Mouse (Mus musculus) intestine, postnatal 0 days (tissue): ENCODE data around the gene Sbk2. TPM values are rescaled to one million over a fixed set of nuclear protein-coding genes. Genes with fewer than 3 reads are reported as not detected.
A peak's percentile ranks its signal among the peaks of the same experiment; 100 is the strongest.

Experiments used
- ATAC-seq: fragments of 200-750 bp; cut with Nextera tagmentation; 2 replicates; pipeline ENCODE4 v1.8.0; 2017; ENCODE audit warnings: mild to moderate bottlenecking, moderate TSS enrichment, moderate library complexity
- H3K27ac ChIP-seq: fragments of 300-500 bp; sonication (generic); 2 replicates; pipeline ENCODE4 v1.5.1; 2014; ENCODE audit warnings: mild to moderate bottlenecking, low read depth, low read length, moderate library complexity
- H3K27me3 ChIP-seq: fragments of 300-500 bp; sonication (generic); replicated peaks from 2 replicates; pipeline ENCODE4 v1.6.1; 2014; ENCODE audit warnings: low read length, mixed read lengths; ENCODE audit not compliant: control insufficient read depth, insufficient read depth
- H3K36me3 ChIP-seq: fragments of 300-500 bp; sonication (generic); 2 replicates; pipeline ENCODE4 v1.6.1; 2014; ENCODE audit warnings: mild to moderate bottlenecking, moderate library complexity; ENCODE audit not compliant: control insufficient read depth, insufficient read depth
- H3K4me1 ChIP-seq: fragments of 300-500 bp; sonication (generic); replicated peaks from 2 replicates; pipeline ENCODE4 v1.6.1; 2014; ENCODE audit warnings: antibody characterized with exemption, low read length, mixed read lengths; ENCODE audit not compliant: control insufficient read depth, insufficient read depth
- H3K4me2 ChIP-seq: fragments of 300-500 bp; sonication (generic); replicated peaks from 2 replicates; pipeline ENCODE4 v1.6.1; 2014; ENCODE audit warnings: low read depth, mild to moderate bottlenecking, moderate library complexity
- H3K4me3 ChIP-seq: fragments of 300-500 bp; sonication (generic); 2 replicates; pipeline ENCODE4 v1.5.1; 2014; ENCODE audit warnings: low read depth, low read length
- H3K9ac ChIP-seq: fragments of 300-500 bp; sonication (generic); 2 replicates; pipeline ENCODE4 v1.6.1; 2014; ENCODE audit warnings: mild to moderate bottlenecking, low read depth, low read length
- H3K9me3 ChIP-seq: fragments of 300-500 bp; sonication (generic); 2 replicates; pipeline ENCODE4 v1.6.1; 2016; ENCODE audit warnings: mixed run types; ENCODE audit not compliant: control insufficient read depth
- CTCF ChIP-seq: sonication (generic); IDR thresholded peaks from 2 replicates; pipeline ENCODE4 v1.5.1; 2016; ENCODE audit warnings: low read depth, mild to moderate bottlenecking, control low read depth, antibody characterized with exemption, moderate library complexity
- WGBS: fragments of 180-500 bp; shearing (Covaris S2); extraction: QIAGEN DNeasy Blood & Tissue Kit; methylation state at CpG from one replicate; pipeline ENCODE4 v1.1.7; 2014; 5-methylcytosine and 5-hydroxymethylcytosine counted together
- polyA plus RNA-seq: library from polyadenylated mRNA; unstranded; fragments of >200 nt; fragmentation: Nextera tagmentation; extraction: Ambion mirVana; gene quantifications from 2 replicates; pipeline ENCODE4 v1.2.1, GENCODE M21; 2015

The Sbk2 gene
- polyA plus RNA-seq, 1 experiment from 2014 or later = 0.47 TPM

- Histone ChIP-seq H3K4me2 (no peak overlapping the region), H3K4me3 (no peak overlapping the region), H3K36me3 (no peaks in the 10 kb centered on the region), H3K4me1 (no peaks in the 10 kb centered on the region), H3K9me3 (no peaks in the 10 kb centered on the region), H3K27me3 (no peaks in the 10 kb centered on the region), H3K9ac (no peak overlapping the region), H3K27ac (no peak overlapping the region)
- no peak for TF ChIP-seq CTCF
- no peak for ATAC-seq
- 73% methylated on average over 12 of the region's 12 CpGs for WGBS
Observed at GRCm38 (mm10) chr7:4933103-4933502, 31.1 kb downstream of the Sbk2 start.

DNA sequence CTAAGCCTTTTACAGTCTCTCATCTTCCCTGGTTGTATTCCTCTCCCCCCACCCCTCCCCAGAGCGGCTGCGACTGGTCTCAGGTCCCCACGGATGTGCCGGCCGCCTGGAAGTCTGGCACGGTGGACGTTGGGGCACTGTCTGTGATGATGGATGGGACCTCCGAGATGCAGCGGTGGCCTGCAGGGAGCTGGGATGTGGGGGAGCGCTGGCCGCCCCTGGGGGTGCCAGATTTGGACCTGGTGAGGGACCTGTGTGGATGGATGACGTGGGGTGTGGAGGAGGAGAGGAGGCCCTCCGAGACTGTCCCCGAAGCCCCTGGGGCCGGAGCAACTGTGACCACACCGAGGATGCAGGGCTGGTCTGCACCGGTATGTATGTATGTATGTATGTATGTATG is 35.9 kb downstream of the Sbk2 start:
- 0 out of 2 replicates have a peak, but pooled peaks cover 4% of the 10 kb centered on the region for H3K4me1 ChIP-seq
- ATAC-seq = no peak
- H3K4me3 ChIP-seq = no peak overlapping the region
- H3K36me3 ChIP-seq = no peaks in the 10 kb centered on the region
- H3K4me2 ChIP-seq = 0 out of 2 replicates have a peak overlapping the region, but pooled peaks have one; percentile 13
- H3K9ac ChIP-seq = no peak overlapping the region
- no peaks in the 10 kb centered on the region for H3K9me3 ChIP-seq
- no peak overlapping the region for H3K27ac ChIP-seq
- no peak for TF ChIP-seq CTCF
- H3K27me3 ChIP-seq = 0 out of 2 replicates have a peak, but pooled peaks cover 3% of the 10 kb centered on the region
- 70% methylated on average over 17 of the region's 17 CpGs for WGBS

- Histone ChIP-seq H3K27ac (no peak overlapping the region), H3K4me2 (0 out of 2 replicates have a peak overlapping the region, but pooled peaks have one; percentile 13), H3K9ac (no peak overlapping the region), H3K9me3 (no peaks in the 10 kb centered on the region), H3K27me3 (0 out of 2 replicates have a peak, but pooled peaks cover 6% of the 10 kb centered on the region), H3K4me1 (0 out of 2 replicates have a peak, but pooled peaks cover 5% of the 10 kb centered on the region), H3K4me3 (no peak overlapping the region), H3K36me3 (no peaks in the 10 kb centered on the region)
- ATAC-seq = no peak
- 50% methylated on average over 8 of the region's 8 CpGs for WGBS
- no peak for TF ChIP-seq CTCF
Observed at GRCm38 (mm10) chr7:4927711-4928110, 36.5 kb downstream of the Sbk2 start.

- H3K9ac ChIP-seq = no peak overlapping the region
Observed at GRCm38 (mm10) chr7:4926849-4927248, 37.4 kb downstream of the Sbk2 start.

GRCm38 (mm10) chr7:4925441-4926381 is 38.5 kb downstream of the Sbk2 start, which contains the start of gene Ssc5d:
TSS of gene Ssc5d (plus strand) at chr7:4925785.
- Histone ChIP-seq H3K4me1 (0 out of 2 replicates have a peak, but pooled peaks cover 8% of the 10 kb centered on the region), H3K4me2 (no peak within 1 kb of the TSS; the same call in none of the 2 replicates), H3K27ac (peak within 1 kb of the TSS; percentile 68), H3K9ac (no peak within 1 kb of the TSS), H3K27me3 (0 out of 2 replicates have a peak, but pooled peaks cover 6% of the 10 kb centered on the region), H3K4me3 (no peak within 1 kb of the TSS), H3K9me3 (no peaks in the 10 kb centered on the region), H3K36me3 (peaks cover 2% of the 10 kb centered on the region; the same call in 1 of the 2 replicates)
- WGBS = 18% methylated on average over 6 of the region's 6 CpGs
- peak; percentile 20 for ATAC-seq
- no peak for TF ChIP-seq CTCF

More at GRCm38 (mm10) chr7:4926849-4927248, 37.4 kb downstream of the Sbk2 start:
- H3K4me2 ChIP-seq = no peak overlapping the region
- no peaks in the 10 kb centered on the region for H3K36me3 ChIP-seq
- H3K27ac ChIP-seq = no peak overlapping the region
- no peaks in the 10 kb centered on the region for H3K9me3 ChIP-seq
- 79% methylated on average over 16 of the region's 16 CpGs for WGBS
- H3K27me3 ChIP-seq = 0 out of 2 replicates have a peak, but pooled peaks cover 6% of the 10 kb centered on the region
- no peak overlapping the region for H3K4me3 ChIP-seq
- no peak for ATAC-seq
- H3K4me1 ChIP-seq = 0 out of 2 replicates have a peak, but pooled peaks cover 8% of the 10 kb centered on the region
- no peak for TF ChIP-seq CTCF

- WGBS = 4% methylated on average over 3 of the region's 4 CpGs
- H3K27me3 ChIP-seq = 0 out of 2 replicates have a peak, but pooled peaks cover 6% of the 10 kb centered on the region
Observed at GRCm38 (mm10) chr7:4924891-4925301, 39.3 kb downstream of the Sbk2 start.

More at GRCm38 (mm10) chr7:4924891-4925301, 39.3 kb downstream of the Sbk2 start:
- TF ChIP-seq CTCF = no peak
- Histone ChIP-seq H3K9ac (no peak overlapping the region), H3K9me3 (no peaks in the 10 kb centered on the region), H3K4me1 (0 out of 2 replicates have a peak, but pooled peaks cover 8% of the 10 kb centered on the region), H3K27ac (peak overlapping the region; percentile 68; the same call in 1 of the 2 replicates), H3K36me3 (peaks cover 10% of the 10 kb centered on the region), H3K4me3 (no peak overlapping the region), H3K4me2 (no peak overlapping the region)
- peak; percentile 19 for ATAC-seq
